Mouse (Mus musculus) small intestine, adult 2 months (tissue): ENCODE measurements around the gene Lamb3.

Experiments used
- CTCF ChIP-seq: fragments of 200-500 bp; IDR thresholded peaks from 2 replicates; pipeline ENCODE4 v1.5.1; 2012; ENCODE audit warnings: low read depth, mild to moderate bottlenecking, control low read depth, inconsistent platforms, low read length, moderate library complexity, mixed read lengths; ENCODE audit not compliant: insufficient replicate concordance, insufficient read length; ENCODE audit errors: extremely low read depth
- POLR2A ChIP-seq: fragments of 200-500 bp; IDR thresholded peaks from 2 replicates; pipeline ENCODE4 v1.6.1; 2012; ENCODE audit warnings: low read depth, mild to moderate bottlenecking, control low read depth, inconsistent platforms, low read length, moderate library complexity

- TF ChIP-seq CTCF (no peak), POLR2A (no peak)
Measured at GRCm38 (mm10) chr1:193316358-193316750, 108.9 kb downstream of the Lamb3 start.
